Comparison of ENCODE assay signal across 8 mouse cellular contexts in the genomic region with DNA sequence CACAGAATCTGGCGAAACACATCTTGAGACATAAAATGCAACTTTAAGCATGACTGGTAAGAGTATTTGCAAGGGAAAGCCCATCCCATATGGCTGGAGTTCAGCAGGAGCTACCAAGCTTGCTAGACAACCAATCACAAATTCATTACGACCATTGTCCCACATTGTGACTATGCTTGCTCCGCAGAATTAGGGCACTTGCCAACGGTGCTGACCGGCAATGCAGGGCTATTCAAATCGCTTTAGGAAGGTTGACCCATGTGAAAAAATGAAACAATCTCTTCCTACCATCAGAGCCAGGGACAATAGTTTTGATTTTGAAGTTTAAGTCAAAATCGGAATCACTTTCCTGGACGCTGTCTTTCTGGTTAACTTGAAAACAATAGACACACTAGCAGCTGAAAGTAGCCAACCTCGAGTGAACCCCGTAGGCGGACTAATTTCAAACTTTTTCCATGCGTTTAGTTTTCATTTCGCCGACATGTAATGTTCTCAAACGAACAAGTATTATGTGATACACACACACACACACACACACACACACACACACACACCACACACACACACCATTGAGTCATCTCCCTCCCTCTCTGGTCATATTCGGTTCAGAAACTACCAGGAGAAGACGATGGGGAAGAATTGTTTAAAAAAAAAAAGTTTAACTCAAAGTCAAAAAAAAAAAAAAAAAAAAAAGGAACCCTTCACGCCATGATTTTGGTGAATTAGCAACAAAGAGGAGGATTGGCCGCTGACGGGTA. TPM values are rescaled to one million over a fixed set of nuclear protein-coding genes. Genes with fewer than 3 reads are reported as not detected.
DNase-seq lines count a peak whose midpoint lies in the region; ATAC-seq lines count a peak whose summit lies in the region.

A gene (plus strand): TSS at position 701 of the 758 bp plus-strand sequence.

- H3K27me3 ChIP-seq in erythroblast, embryonic 14.5 days (ENCODE audit: control insufficient read depth), result no peaks in the 10 kb centered on the region
- no peaks in the 10 kb centered on the region for H3K27me3 ChIP-seq in heart, embryonic 16.5 days (ENCODE audit: control insufficient read depth, insufficient read depth, low read length)
- H3K27me3 ChIP-seq in neural tube, embryonic 14.5 days (ENCODE audit: control insufficient read depth, insufficient read depth, low read length), result no peaks in the 10 kb centered on the region

- H3K4me1 ChIP-seq in erythroblast, embryonic 14.5 days (ENCODE audit: control insufficient read depth), result peaks cover 37% of the 10 kb centered on the region
- peaks cover 27% of the 10 kb centered on the region for H3K4me1 ChIP-seq in heart, embryonic 16.5 days (ENCODE audit: control insufficient read depth, insufficient read depth, low read length)
- H3K4me1 ChIP-seq in neural tube, embryonic 14.5 days (ENCODE audit: control insufficient read depth, insufficient read depth, low read length), result peaks cover 21% of the 10 kb centered on the region

- peak within 1 kb of the TSS; percentile 94 for H3K9ac ChIP-seq in heart, embryonic 16.5 days (ENCODE audit: low read length)
- H3K9ac ChIP-seq in neural tube, embryonic 14.5 days (replicated peaks; ENCODE audit: low read depth, low read length), result peak within 1 kb of the TSS; percentile 95

- peak within 1 kb of the TSS; percentile 99 for H3K27ac ChIP-seq in heart, embryonic 16.5 days (ENCODE audit: low read length)
- peak within 1 kb of the TSS; percentile 95 for H3K27ac ChIP-seq in neural tube, embryonic 14.5 days (ENCODE audit: low read depth, low read length)

- H3K9me3 ChIP-seq in erythroblast, embryonic 14.5 days (ENCODE audit: control insufficient read depth, low read length), result no peaks in the 10 kb centered on the region
- H3K9me3 ChIP-seq in heart, embryonic 16.5 days (replicated peaks; ENCODE audit: control insufficient read depth, low read length), result no peaks in the 10 kb centered on the region
- no peaks in the 10 kb centered on the region for H3K9me3 ChIP-seq in neural tube, embryonic 14.5 days (ENCODE audit: control insufficient read depth, low read length)

- ATAC-seq in heart, embryonic 16.5 days (replicated peaks; ENCODE audit: extremely low read depth, insufficient read depth, low FRiP score), result no peak
- no peak for ATAC-seq in neural tube, embryonic 14.5 days (ENCODE audit: low read depth)

- peak; percentile 63 for DNase-seq in ES-CJ7 (ENCODE audit: low read depth, low spot score)
- no peak for DNase-seq in adrenal gland, postnatal 4 days (ENCODE audit: low spot score in 2 of 2)
- DNase-seq in kidney, postnatal 14 days, result peak; percentile 61
- peak; percentile 46 to 58 for DNase-seq in lung, adult 18-20 months
- DNase-seq in right cerebral cortex, postnatal 36 days (ENCODE audit: low spot score in 2 of 2), result no peak

- 2% methylated on average over 20 of the region's 20 CpGs for WGBS in heart, embryonic 16.5 days
- 1% methylated on average over 20 of the region's 20 CpGs for WGBS in neural tube, embryonic 14.5 days

- H3K36me3 ChIP-seq in erythroblast, embryonic 14.5 days (ENCODE audit: control insufficient read depth), result peaks cover under 1% of the 10 kb centered on the region
- no peaks in the 10 kb centered on the region for H3K36me3 ChIP-seq in heart, embryonic 16.5 days (ENCODE audit: control insufficient read depth, insufficient read depth)
- H3K36me3 ChIP-seq in neural tube, embryonic 14.5 days (ENCODE audit: control insufficient read depth, insufficient read depth, low read length), result no peaks in the 10 kb centered on the region

- H3K4me2 ChIP-seq in heart, embryonic 16.5 days (ENCODE audit: low read depth, low read length), result peak within 1 kb of the TSS; percentile 94
- H3K4me2 ChIP-seq in neural tube, embryonic 14.5 days (ENCODE audit: low read depth, low read length), result peak within 1 kb of the TSS; percentile 77

- H3K4me3 ChIP-seq in erythroblast, embryonic 14.5 days (replicated peaks), result peak within 1 kb of the TSS; percentile 75
- H3K4me3 ChIP-seq in heart, embryonic 16.5 days (ENCODE audit: low read length), result peak within 1 kb of the TSS; percentile 92
- H3K4me3 ChIP-seq in neural tube, embryonic 14.5 days (ENCODE audit: low read depth, low read length), result peak within 1 kb of the TSS; percentile 86

RNA-seq across cellular contexts. Expression of the gene that starts here (rescaled TPM):
- 10 to 100 TPM; 68.5 to 76.6 TPM for total RNA-seq in adrenal gland, postnatal 4 days (2021)
- 0.23 and 0.36 TPM in 2 replicates for polyA plus RNA-seq in erythroblast, embryonic 14.5 days (2012)
- 10.7 and 12.1 TPM in 2 replicates for polyA plus RNA-seq in heart, embryonic 16.5 days (2015; fragmentation: Nextera tagmentation; extraction: Ambion mirVana)
- 10.3 and 11.2 TPM in 2 replicates for polyA plus RNA-seq in neural tube, embryonic 14.5 days (2014; fragmentation: Nextera tagmentation; extraction: Ambion mirVana)

Comparison
In these comparisons a context has a peak if more than half of its experiments do, and no peak if none do; other contexts are left out.
1. DNase-seq: peak in ES-CJ7 (single experiment), kidney, postnatal 14 days (single experiment) and lung, adult 18-20 months (2 of 2); none in adrenal gland, postnatal 4 days (0 of 2) and right cerebral cortex, postnatal 36 days (0 of 2).
2. Peak in every context shown above with its lines, with median percentiles within 50 percentile points of each other: H3K4me3 ChIP-seq.